Mouse (Mus musculus): ENCODE measurements around the gene Sgca. TPM values are rescaled to one million over a fixed set of nuclear protein-coding genes. Genes with fewer than 3 reads are reported as not detected.
A peak's percentile ranks its signal among the peaks of the same experiment; 100 is the strongest.

The Sgca gene
- total RNA-seq, 2 experiments from 2014 or later, result 201 to 224 TPM

DNA sequence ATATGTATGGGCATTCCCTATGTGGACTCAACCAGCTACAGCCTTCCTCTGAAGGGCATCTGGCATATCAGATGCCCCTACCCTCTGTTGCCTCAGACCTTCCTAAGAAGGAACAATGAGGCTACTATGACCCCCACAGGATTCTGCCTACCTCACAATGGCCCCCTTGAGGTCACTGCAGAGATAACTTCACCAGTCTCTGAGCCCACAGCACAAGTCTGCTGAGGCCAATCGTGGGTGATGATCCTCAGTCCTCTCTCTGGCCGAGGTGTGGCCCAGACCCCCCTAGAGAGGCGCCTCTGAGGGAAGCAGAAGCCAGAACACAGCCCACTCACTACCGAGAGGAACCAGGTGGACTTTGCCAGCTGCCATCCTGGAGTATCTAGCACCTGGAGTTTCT, 8.7 kb downstream of the Sgca start, which contains the start of gene Hils1:
Gene Hils1 (plus strand): TSS at position 175 of the 400 bp plus-strand sequence.
- intact Hi-C loops (cut with DNase I; ENCODE audit: low total_unique reads), result no loop called here
- no peak for DNase-seq

- intact Hi-C loops (cut with DNase I; ENCODE audit: low total_unique reads), result no loop called here
- no peak for DNase-seq
Observed at GRCm38 (mm10) chr11:94962534-94963101, 13.5 kb downstream of the Sgca start.

DNA sequence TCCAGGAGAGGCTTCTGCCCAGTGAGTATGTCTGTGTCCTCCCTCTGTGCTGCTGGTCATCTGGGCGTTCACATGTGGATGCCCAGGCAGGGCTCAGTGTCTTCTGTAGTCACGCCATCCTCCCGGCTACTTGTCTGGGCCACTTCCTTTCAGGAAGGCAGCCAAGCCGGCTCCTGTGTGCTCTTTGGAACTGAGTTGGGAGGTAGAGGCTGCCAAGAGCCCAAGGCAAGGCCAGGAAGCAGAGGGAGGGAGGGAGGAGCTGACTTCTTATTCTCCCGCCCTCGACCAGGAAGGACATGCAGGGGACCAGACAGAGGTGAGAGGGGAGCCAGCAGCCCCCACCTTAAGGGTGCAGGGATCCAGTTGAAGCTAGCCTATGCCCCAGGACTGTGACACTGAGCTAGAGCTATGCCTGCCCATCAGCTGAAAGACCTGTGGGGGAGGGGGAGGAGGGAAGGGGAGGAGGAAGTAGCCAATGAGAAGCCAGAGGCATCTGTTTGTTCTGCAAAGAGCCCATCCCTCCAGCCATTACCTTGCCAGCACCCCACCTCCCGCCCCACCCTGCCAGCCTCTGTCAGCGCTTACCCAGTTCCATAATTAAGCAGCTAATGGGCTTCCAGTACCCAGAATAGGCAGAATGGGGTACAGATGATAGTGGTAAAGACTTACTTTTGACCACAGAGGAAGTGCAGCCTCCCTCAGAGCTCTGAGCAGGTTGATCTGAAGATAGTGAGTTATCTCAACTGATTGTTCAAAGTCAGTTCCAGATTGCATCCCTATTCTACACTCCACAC, 17.9 kb downstream of the Sgca start:
- intact Hi-C loops (cut with DNase I; ENCODE audit: low total_unique reads), result no loop called here
- DNase-seq, result peak; percentile 89

- intact Hi-C loops (cut with DNase I; ENCODE audit: low total_unique reads), result no loop called here
- no peak for DNase-seq
Observed at GRCm38 (mm10) chr11:94957693-94958064, 18.4 kb downstream of the Sgca start.

DNA sequence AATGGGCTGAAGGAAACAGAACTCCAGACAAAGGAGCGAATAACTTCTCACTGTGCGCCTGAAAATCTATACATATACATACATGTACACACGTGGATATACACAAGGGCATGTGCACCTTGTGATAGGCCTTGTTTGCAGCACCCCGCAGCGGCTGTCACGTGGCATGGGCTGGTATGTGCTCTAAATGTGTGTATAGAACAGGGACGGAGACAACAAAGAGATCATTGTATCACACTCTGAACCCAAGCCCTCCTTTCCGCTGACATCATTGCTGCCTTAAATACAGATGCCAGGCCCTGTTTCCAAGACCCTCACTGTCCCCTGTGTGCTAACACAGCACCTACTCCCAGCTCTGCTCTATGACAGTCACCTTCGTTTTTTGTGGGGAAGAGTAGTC, 21.0 kb downstream of the Sgca start:
- DNase-seq, result no peak
- intact Hi-C loops (cut with DNase I; ENCODE audit: low total_unique reads), result no loop called here

DNA sequence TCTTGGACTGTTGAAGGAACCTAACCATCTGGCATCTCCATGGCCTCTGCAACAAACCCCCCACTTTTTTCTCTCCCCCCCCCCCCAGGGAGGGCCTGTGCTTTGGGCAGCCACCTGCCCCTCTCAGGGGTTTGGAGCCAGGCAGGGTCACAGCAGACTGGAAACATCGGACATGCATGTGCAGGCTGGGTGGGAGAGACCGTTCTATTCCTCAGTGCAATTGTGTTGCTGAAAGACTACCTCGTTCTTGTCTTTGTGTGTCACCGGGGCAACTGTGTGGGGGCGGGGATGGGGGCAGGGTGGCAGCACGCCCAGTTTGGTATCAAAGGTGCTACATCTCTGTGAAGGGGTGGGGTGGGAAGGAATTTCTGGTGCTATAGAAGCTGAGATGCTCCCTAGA, 24.0 kb downstream of the Sgca start:
- intact Hi-C loops (cut with DNase I; ENCODE audit: low total_unique reads), result no loop called here
- no peak for DNase-seq

- DNase-seq, result no peak
- intact Hi-C loops (cut with DNase I; ENCODE audit: low total_unique reads), result no loop called here
Observed at GRCm38 (mm10) chr11:94945236-94945635, 30.9 kb downstream of the Sgca start.

GRCm38 (mm10) chr11:94944295-94944694, 31.8 kb downstream of the Sgca start:
- intact Hi-C loops (cut with DNase I; ENCODE audit: low total_unique reads), result no loop called here
- DNase-seq, result no peak

DNA sequence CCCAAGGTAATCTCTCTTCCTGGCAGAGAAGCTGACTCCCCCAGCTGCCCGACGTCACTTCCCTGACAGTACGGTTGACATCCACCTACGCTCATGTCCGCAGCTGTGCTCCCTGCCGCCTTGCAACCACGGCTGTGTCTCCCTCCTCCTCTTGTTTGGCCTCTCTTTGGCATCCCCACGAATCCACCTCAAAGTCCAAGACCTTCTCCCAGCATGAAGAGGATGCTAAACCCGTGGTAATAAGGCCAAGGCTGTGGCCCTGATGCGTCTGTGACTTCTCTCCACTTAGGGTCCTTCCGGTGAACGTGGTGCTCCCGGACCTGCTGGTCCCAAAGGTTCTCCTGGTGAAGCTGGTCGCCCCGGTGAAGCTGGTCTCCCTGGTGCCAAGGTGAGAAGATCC, 33.1 kb downstream of the Sgca start:
- DNase-seq, result no peak
- intact Hi-C loops (cut with DNase I; ENCODE audit: low total_unique reads), result no loop called here

- intact Hi-C loops (cut with DNase I; ENCODE audit: low total_unique reads), result no loop called here
- DNase-seq, result peak; percentile 49
Observed at GRCm38 (mm10) chr11:94942282-94943023, 33.7 kb downstream of the Sgca start.

- DNase-seq, result no peak
- intact Hi-C loops (cut with DNase I; ENCODE audit: low total_unique reads), result no loop called here
Observed at GRCm38 (mm10) chr11:94941776-94942175, 34.4 kb downstream of the Sgca start.

GRCm38 (mm10) chr11:94941121-94941520, 35.0 kb downstream of the Sgca start:
- intact Hi-C loops (cut with DNase I; ENCODE audit: low total_unique reads), result no loop called here
- DNase-seq, result no peak

DNA sequence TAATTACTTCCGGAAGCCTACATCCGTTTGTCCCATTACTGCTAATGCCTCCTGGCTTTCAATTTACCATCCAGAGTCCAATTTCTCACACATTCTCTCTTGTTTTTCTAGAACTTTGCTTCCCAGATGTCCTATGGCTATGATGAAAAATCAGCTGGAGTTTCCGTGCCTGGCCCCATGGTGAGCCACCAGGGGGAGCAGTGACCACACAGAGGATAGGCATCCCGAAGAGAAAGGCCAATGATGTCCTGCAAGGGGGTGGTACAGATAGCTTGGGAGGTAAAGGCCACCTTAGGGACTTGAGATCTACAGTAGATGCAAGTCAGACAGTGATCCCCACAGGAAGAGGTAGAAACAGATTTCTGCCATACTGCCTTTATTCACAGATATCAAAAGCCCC, 36.8 kb downstream of the Sgca start:
- DNase-seq, result peak; percentile 79
- intact Hi-C loops (cut with DNase I; ENCODE audit: low total_unique reads), result loop anchor here (5.0 kb wide), 1 partner anchor 33 kb away; no protein-coding TSS in a partner anchor

DNA sequence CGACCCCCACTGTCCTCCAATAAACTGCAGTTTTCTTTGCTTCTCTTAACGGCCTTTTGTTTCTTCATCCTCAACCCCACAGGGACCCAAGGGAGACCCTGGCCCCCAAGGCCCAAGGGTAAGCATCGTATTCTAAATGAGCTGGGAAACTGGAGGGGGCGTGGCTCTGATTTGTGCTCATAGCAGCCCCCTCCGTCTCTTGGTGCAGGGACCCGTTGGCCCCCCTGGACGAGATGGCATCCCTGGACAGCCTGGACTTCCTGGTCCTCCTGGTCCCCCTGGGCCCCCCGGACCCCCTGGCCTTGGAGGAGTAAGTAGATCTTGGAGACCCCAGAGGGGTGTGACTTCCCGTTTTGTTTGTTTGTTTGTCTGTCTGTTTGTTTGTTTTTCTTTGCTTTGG, 37.8 kb downstream of the Sgca start:
- intact Hi-C loops (cut with DNase I; ENCODE audit: low total_unique reads), result loop anchor here (5.0 kb wide), 1 partner anchor 34 kb away; no protein-coding TSS in a partner anchor
- no peak for DNase-seq

DNA sequence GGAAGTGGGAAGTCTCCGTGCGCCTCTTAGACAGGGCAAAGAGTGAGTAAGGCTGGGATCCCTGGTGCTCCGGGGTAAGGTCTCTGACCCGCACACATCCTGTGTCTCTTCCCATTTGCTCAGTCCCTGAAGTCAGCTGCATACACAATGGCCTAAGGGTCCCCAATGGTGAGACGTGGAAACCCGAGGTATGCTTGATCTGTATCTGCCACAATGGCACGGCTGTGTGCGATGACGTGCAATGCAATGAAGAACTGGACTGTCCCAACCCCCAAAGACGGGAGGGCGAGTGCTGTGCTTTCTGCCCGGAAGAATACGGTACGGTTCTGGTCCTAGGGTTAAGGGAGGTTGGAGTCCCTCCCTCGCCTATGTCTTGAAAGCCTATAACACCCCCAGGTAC, 38.3 kb downstream of the Sgca start:
- intact Hi-C loops (cut with DNase I; ENCODE audit: low total_unique reads), result loop anchor here (2.0 to 5.0 kb wide), 2 partner anchors 35 to 71 kb away; no protein-coding TSS in a partner anchor
- DNase-seq, result no peak

- DNase-seq, result peak; percentile 73
- intact Hi-C loops (cut with DNase I; ENCODE audit: low total_unique reads), result loop anchor here (2.0 to 5.0 kb wide), 2 partner anchors 35 to 71 kb away; no protein-coding TSS in a partner anchor
Observed at GRCm38 (mm10) chr11:94937335-94937781, 38.8 kb downstream of the Sgca start.

GRCm38 (mm10) chr11:94936851-94937295, 39.3 kb downstream of the Sgca start:
- DNase-seq, result peak; percentile 89
- intact Hi-C loops (cut with DNase I; ENCODE audit: low total_unique reads), result loop anchor here (2.0 to 5.0 kb wide), 2 partner anchors 35 to 70 kb away; no protein-coding TSS in a partner anchor

- intact Hi-C loops (cut with DNase I; ENCODE audit: low total_unique reads), result loop anchor here (2.0 to 5.0 kb wide), 2 partner anchors 36 to 69 kb away; no protein-coding TSS in a partner anchor
- DNase-seq, result peak; percentile 93
Observed at GRCm38 (mm10) chr11:94936045-94936444, 40.1 kb downstream of the Sgca start, which contains the start of gene Col1a1. TSS of gene Col1a1 (plus strand) at chr11:94936224.

GRCm38 (mm10) chr11:94934526-94934925, 41.6 kb downstream of the Sgca start:
- DNase-seq, result peak; percentile 46
- intact Hi-C loops (cut with DNase I; ENCODE audit: low total_unique reads), result no loop called here

GRCm38 (mm10) chr11:94933584-94933983, 42.5 kb downstream of the Sgca start:
- intact Hi-C loops (cut with DNase I; ENCODE audit: low total_unique reads), result no loop called here
- peak; percentile 82 for DNase-seq
